Mouse (Mus musculus) MEL (cell line): Measurements from ENCODE around the gene Lamc3.

Experiments used
- BHLHE40 ChIP-seq: IDR thresholded peaks from 2 replicates; pipeline ENCODE4 v1.6.1; 2012; ENCODE audit warnings: low read depth, mild to moderate bottlenecking, inconsistent platforms, low read length, improper control_type of control experiment, borderline replicate concordance
- CTCF ChIP-seq, 3 experiments: IDR thresholded peaks in 2 of 3; conservative IDR thresholded peaks in 1 of 3; 2 replicates each; pipeline ENCODE4 v1.5.1; 2011 to 2012; ENCODE audit warnings: low read length in 3 of 3, low read depth in 2 of 3, mild to moderate bottlenecking in 2 of 3, improper control_type of control experiment in 1 of 3, inconsistent platforms in 1 of 3, mixed read lengths in 1 of 3, moderate library complexity in 1 of 3; ENCODE audit not compliant: control insufficient read depth in 1 of 3, insufficient read depth in 1 of 3, poor library complexity in 1 of 3, severe bottlenecking in 1 of 3
- ELF1 ChIP-seq: IDR thresholded peaks from 2 replicates; pipeline ENCODE4 v1.6.1; 2014; ENCODE audit warnings: low read depth, mild to moderate bottlenecking, inconsistent platforms, low read length, improper control_type of control experiment, moderate library complexity
- EP300 ChIP-seq, 2 experiments: IDR thresholded peaks; 2 replicates each; pipeline ENCODE4 v1.6.1; 2011; ENCODE audit warnings: improper control_type of control experiment in 2 of 2, low read length in 2 of 2, low read depth in 1 of 2, mild to moderate bottlenecking in 1 of 2
- HCFC1 ChIP-seq: IDR thresholded peaks from 2 replicates; pipeline ENCODE4 v1.6.1; 2012; ENCODE audit warnings: low read depth, mild to moderate bottlenecking, inconsistent platforms, low read length, improper control_type of control experiment, moderate library complexity
- MAFK ChIP-seq: IDR thresholded peaks from 2 replicates; pipeline ENCODE4 v1.6.1; 2011; ENCODE audit warnings: low read depth, mild to moderate bottlenecking, low read length, improper control_type of control experiment, borderline replicate concordance
- MAX ChIP-seq: IDR thresholded peaks from 2 replicates; pipeline ENCODE4 v1.6.1; 2011; ENCODE audit warnings: low read length, improper control_type of control experiment
- POLR2A ChIP-seq, 2 experiments: IDR thresholded peaks; 2 replicates each; pipeline ENCODE4 v1.6.1; 2011 to 2012; ENCODE audit warnings: low read length in 2 of 2, mild to moderate bottlenecking in 2 of 2, control low read depth in 1 of 2, improper control_type of control experiment in 1 of 2, low read depth in 1 of 2, moderate library complexity in 1 of 2; ENCODE audit not compliant: control insufficient read depth in 1 of 2, insufficient read depth in 1 of 2, poor library complexity in 1 of 2
- POLR2AphosphoS2 ChIP-seq: IDR thresholded peaks from 2 replicates; pipeline ENCODE4 v1.6.1; 2011; ENCODE audit warnings: low read length, improper control_type of control experiment
- SIN3A ChIP-seq: IDR thresholded peaks from 2 replicates; pipeline ENCODE4 v1.6.1; 2012; ENCODE audit warnings: low read length, improper control_type of control experiment, inconsistent platforms
- TBP ChIP-seq: IDR thresholded peaks from 2 replicates; pipeline ENCODE4 v1.8.0; 2011; ENCODE audit warnings: low read depth, low read length, improper control_type of control experiment
- UBTF ChIP-seq: IDR thresholded peaks from 2 replicates; pipeline ENCODE4 v1.6.1; 2012; ENCODE audit warnings: low read depth, mild to moderate bottlenecking, inconsistent platforms, low read length, improper control_type of control experiment, moderate library complexity, borderline replicate concordance; ENCODE audit not compliant: insufficient read depth
- ZC3H11A ChIP-seq: IDR thresholded peaks from 2 replicates; pipeline ENCODE4 v1.6.1; 2012; ENCODE audit warnings: low read depth, mild to moderate bottlenecking, inconsistent platforms, low read length, improper control_type of control experiment
- ZNF384 ChIP-seq: IDR thresholded peaks from 2 replicates; pipeline ENCODE4 v1.6.1; 2012; ENCODE audit warnings: low read depth, mild to moderate bottlenecking, inconsistent platforms, low read length, improper control_type of control experiment

- TF ChIP-seq SIN3A (no peak), MAX (no peak), POLR2A (IDR thresholded peaks at IDR 0.05; ENCODE audit: control insufficient read depth in 1 of 2, insufficient read depth in 1 of 2, low read depth in 1 of 2, low read length in 2 of 2, poor library complexity in 1 of 2) (no peak), CTCF (IDR thresholded peaks at IDR 0.05 in 2 of 3, conservative IDR thresholded peaks at IDR 0.05 in 1 of 3; ENCODE audit: control insufficient read depth in 1 of 3, insufficient read depth in 1 of 3, low read depth in 2 of 3, low read length in 3 of 3, poor library complexity in 1 of 3, severe bottlenecking in 1 of 3) (no peak), ELF1 (no peak), ZNF384 (no peak), POLR2AphosphoS2 (no peak), BHLHE40 (no peak), HCFC1 (no peak), UBTF (no peak), MAFK (no peak), ZC3H11A (no peak), EP300 (IDR thresholded peaks at IDR 0.05; ENCODE audit: low read depth in 1 of 2, low read length in 2 of 2) (no peak), TBP (no peak)
Observed at GRCm38 (mm10) chr2:31891219-31891618, 4.1 kb downstream of the Lamc3 start.
